Mouse (Mus musculus): Measurements from ENCODE around the gene Nwd2. TPM values are rescaled to one million over a fixed set of nuclear protein-coding genes. Genes with fewer than 3 reads are reported as not detected.
A peak's percentile ranks its signal among the peaks of the same experiment; 100 is the strongest.

Nwd2 gene
- polyA plus RNA-seq, 1 experiment = not detected

GRCm38 (mm10) chr5:63825881-63826280 is 177.0 kb downstream of the Nwd2 start:
- Histone ChIP-seq H3K4me1 (ENCODE audit: control insufficient read depth, insufficient read depth, insufficient read length) (peaks cover 14% of the 10 kb centered on the region; the same call in 1 of the 2 replicates), H3K27ac (ENCODE audit: insufficient read depth, low read length) (no peak overlapping the region)
- TF ChIP-seq POLR2A (IDR thresholded peaks at IDR 0.05; ENCODE audit: low read depth, low read length) (no peak), CTCF (IDR thresholded peaks at IDR 0.05; ENCODE audit: extremely low read depth, insufficient read depth, insufficient read length, insufficient replicate concordance) (no peak)

GRCm38 (mm10) chr5:63827006-63827405 is 178.1 kb downstream of the Nwd2 start:
- peaks cover 14% of the 10 kb centered on the region for H3K4me1 ChIP-seq (ENCODE audit: control insufficient read depth, insufficient read depth, insufficient read length)
- H3K27me3 ChIP-seq (ENCODE audit: control insufficient read depth, insufficient read depth, low read length) = no peaks in the 10 kb centered on the region
- H3K27ac ChIP-seq (ENCODE audit: insufficient read depth, low read length) = peak overlapping the region; percentile 58
- no peak for TF ChIP-seq CTCF (IDR thresholded peaks at IDR 0.05; ENCODE audit: extremely low read depth, insufficient read depth, insufficient read length, insufficient replicate concordance)
- TF ChIP-seq POLR2A (IDR thresholded peaks at IDR 0.05; ENCODE audit: low read depth, low read length) = no peak
- peak; percentile 11 to 21 for DNase-seq (ENCODE audit: low read depth in 1 of 2, low spot score in 2 of 2)
- no peak overlapping the region for H3K4me3 ChIP-seq (ENCODE audit: extremely low read depth, insufficient read depth, insufficient read length)
- WGBS = 2% methylated on average over 6 of the region's 6 CpGs
- H3K36me3 ChIP-seq (ENCODE audit: control insufficient read depth, insufficient read depth, low read length) = no peaks in the 10 kb centered on the region

More at GRCm38 (mm10) chr5:63825881-63826280, 177.0 kb downstream of the Nwd2 start:
- WGBS = 77% methylated on average over 5 of the region's 5 CpGs
- no peaks in the 10 kb centered on the region for H3K27me3 ChIP-seq (ENCODE audit: control insufficient read depth, insufficient read depth, low read length)
- H3K4me3 ChIP-seq (ENCODE audit: extremely low read depth, insufficient read depth, insufficient read length) = no peak overlapping the region
- DNase-seq (ENCODE audit: low read depth in 1 of 2, low spot score in 2 of 2) = no peak
- H3K36me3 ChIP-seq (ENCODE audit: control insufficient read depth, insufficient read depth, low read length) = no peaks in the 10 kb centered on the region

- H3K36me3 ChIP-seq (ENCODE audit: control insufficient read depth, insufficient read depth, low read length) = no peaks in the 10 kb centered on the region
- 36% methylated on average over 5 of the region's 5 CpGs for WGBS
- H3K4me3 ChIP-seq (ENCODE audit: extremely low read depth, insufficient read depth, insufficient read length) = no peak overlapping the region
- no peak for DNase-seq (ENCODE audit: low read depth in 1 of 2, low spot score in 2 of 2)
- no peaks in the 10 kb centered on the region for H3K27me3 ChIP-seq (ENCODE audit: control insufficient read depth, insufficient read depth, low read length)
- H3K4me1 ChIP-seq (ENCODE audit: control insufficient read depth, insufficient read depth, insufficient read length) = peaks cover 14% of the 10 kb centered on the region
- TF ChIP-seq POLR2A (IDR thresholded peaks at IDR 0.05; ENCODE audit: low read depth, low read length) = no peak
- no peak for TF ChIP-seq CTCF (IDR thresholded peaks at IDR 0.05; ENCODE audit: extremely low read depth, insufficient read depth, insufficient read length, insufficient replicate concordance)
- peak overlapping the region; percentile 58 for H3K27ac ChIP-seq (ENCODE audit: insufficient read depth, low read length)
Measured at GRCm38 (mm10) chr5:63827415-63828053, 178.6 kb downstream of the Nwd2 start.

- Histone ChIP-seq H3K4me1 (ENCODE audit: control insufficient read depth, insufficient read depth, insufficient read length) (peaks cover 14% of the 10 kb centered on the region), H3K4me3 (ENCODE audit: extremely low read depth, insufficient read depth, insufficient read length) (no peak overlapping the region), H3K27ac (ENCODE audit: insufficient read depth, low read length) (no peak overlapping the region), H3K27me3 (ENCODE audit: control insufficient read depth, insufficient read depth, low read length) (no peaks in the 10 kb centered on the region), H3K36me3 (ENCODE audit: control insufficient read depth, insufficient read depth, low read length) (no peaks in the 10 kb centered on the region)
- DNase-seq (ENCODE audit: low read depth in 1 of 2, low spot score in 2 of 2) = no peak
- WGBS = 84% methylated on average over 10 of the region's 10 CpGs
- TF ChIP-seq POLR2A (IDR thresholded peaks at IDR 0.05; ENCODE audit: low read depth, low read length) (no peak), CTCF (IDR thresholded peaks at IDR 0.05; ENCODE audit: extremely low read depth, insufficient read depth, insufficient read length, insufficient replicate concordance) (no peak)
Measured at GRCm38 (mm10) chr5:63828380-63829185, 179.7 kb downstream of the Nwd2 start.

- no peaks in the 10 kb centered on the region for H3K36me3 ChIP-seq (ENCODE audit: control insufficient read depth, insufficient read depth, low read length)
- no peak for TF ChIP-seq POLR2A (IDR thresholded peaks at IDR 0.05; ENCODE audit: low read depth, low read length)
- TF ChIP-seq CTCF (IDR thresholded peaks at IDR 0.05; ENCODE audit: extremely low read depth, insufficient read depth, insufficient read length, insufficient replicate concordance) = no peak
- WGBS = 12% methylated on average over 4 of the region's 4 CpGs
- H3K27me3 ChIP-seq (ENCODE audit: control insufficient read depth, insufficient read depth, low read length) = no peaks in the 10 kb centered on the region
- H3K4me3 ChIP-seq (ENCODE audit: extremely low read depth, insufficient read depth, insufficient read length) = no peak overlapping the region
- peaks cover 14% of the 10 kb centered on the region for H3K4me1 ChIP-seq (ENCODE audit: control insufficient read depth, insufficient read depth, insufficient read length)
- DNase-seq (ENCODE audit: low read depth in 1 of 2, low spot score in 2 of 2) = peak in 1 of 2 experiments; percentile 9
- H3K27ac ChIP-seq (ENCODE audit: insufficient read depth, low read length) = no peak overlapping the region
Measured at GRCm38 (mm10) chr5:63831054-63831453, 182.2 kb downstream of the Nwd2 start.

- no peak for TF ChIP-seq POLR2A (IDR thresholded peaks at IDR 0.05; ENCODE audit: low read depth, low read length)
- TF ChIP-seq CTCF (IDR thresholded peaks at IDR 0.05; ENCODE audit: extremely low read depth, insufficient read depth, insufficient read length, insufficient replicate concordance) = no peak
- DNase-seq (ENCODE audit: low read depth in 1 of 2, low spot score in 2 of 2) = no peak
- Histone ChIP-seq H3K36me3 (ENCODE audit: control insufficient read depth, insufficient read depth, low read length) (no peaks in the 10 kb centered on the region), H3K27ac (ENCODE audit: insufficient read depth, low read length) (no peak overlapping the region), H3K4me3 (ENCODE audit: extremely low read depth, insufficient read depth, insufficient read length) (no peak overlapping the region), H3K4me1 (ENCODE audit: control insufficient read depth, insufficient read depth, insufficient read length) (peaks cover 9% of the 10 kb centered on the region), H3K27me3 (ENCODE audit: control insufficient read depth, insufficient read depth, low read length) (no peaks in the 10 kb centered on the region)
- 94% methylated on average over 5 of the region's 5 CpGs for WGBS
Measured at GRCm38 (mm10) chr5:63833955-63834354, 185.1 kb downstream of the Nwd2 start.

Measured in spleen, adult 2 months (tissue).